Mouse (Mus musculus): Measurements from ENCODE around the gene Htr5b.

Gene Htr5b

GRCm38 (mm10) chr1:121486803-121487202 lies 41.5 kb downstream of the Htr5b start:
- in situ Hi-C loops (cut with MboI, MseI) = no loop called here

GRCm38 (mm10) chr1:121483091-121483490 lies 45.2 kb downstream of the Htr5b start:
- in situ Hi-C loops (cut with MboI, MseI) = no loop called here

GRCm38 (mm10) chr1:121479403-121479802 lies 48.9 kb downstream of the Htr5b start:
- in situ Hi-C loops (cut with MboI, MseI) = no loop called here

GRCm38 (mm10) chr1:121478284-121478980 lies 49.8 kb downstream of the Htr5b start:
- in situ Hi-C loops (cut with MboI, MseI) = no loop called here

- in situ Hi-C loops (cut with MboI, MseI) = no loop called here
Measured at GRCm38 (mm10) chr1:121477716-121478115, 50.5 kb downstream of the Htr5b start.

GRCm38 (mm10) chr1:121471503-121471902 lies 56.8 kb downstream of the Htr5b start:
- in situ Hi-C loops (cut with MboI, MseI) = no loop called here

GRCm38 (mm10) chr1:121468271-121468670 lies 60.0 kb downstream of the Htr5b start:
- in situ Hi-C loops (cut with MboI, MseI) = no loop called here

- in situ Hi-C loops (cut with MboI, MseI) = no loop called here
Measured at GRCm38 (mm10) chr1:121466276-121466675, 62.0 kb downstream of the Htr5b start.

- in situ Hi-C loops (cut with MboI, MseI) = no loop called here
Measured at GRCm38 (mm10) chr1:121463806-121464205, 64.5 kb downstream of the Htr5b start.

- in situ Hi-C loops (cut with MboI, MseI) = no loop called here
Measured at GRCm38 (mm10) chr1:121462643-121463042, 65.6 kb downstream of the Htr5b start.

GRCm38 (mm10) chr1:121461895-121462294 lies 66.4 kb downstream of the Htr5b start:
- in situ Hi-C loops (cut with MboI, MseI) = no loop called here

- in situ Hi-C loops (cut with MboI, MseI) = no loop called here
Measured at GRCm38 (mm10) chr1:121460077-121460476, 68.2 kb downstream of the Htr5b start.
